Comparison of ENCODE assay signal across 10 mouse cellular contexts in genomic region chr2:71898335-71898856, GRCm38 (mm10). TPM values are rescaled to one million over a fixed set of nuclear protein-coding genes. Genes with fewer than 3 reads are reported as not detected.
DNase-seq lines count a peak whose midpoint lies in the region; ATAC-seq lines count a peak whose summit lies in the region.
"Had no signal": no experiment of that assay in that cellular context is flagged by ENCODE, and none has a peak within 500 bp of the region (broad histone marks: within the 10 kb centered on the region; RNA-seq: fewer than 3 reads in every experiment).

No protein-coding gene starts in this region.

- H3K27me3 ChIP-seq in heart, embryonic 12.5 days (replicated peaks), result no peaks in the 10 kb centered on the region
- H3K27me3 ChIP-seq in forebrain, embryonic 12.5 days, result no peaks in the 10 kb centered on the region
- H3K27me3 ChIP-seq: hindbrain, embryonic 15.5 days had no signal

- no peak overlapping the region for H3K9ac ChIP-seq in heart, embryonic 12.5 days
- H3K9ac ChIP-seq in forebrain, embryonic 12.5 days, result no peak overlapping the region
- H3K9ac ChIP-seq: hindbrain, embryonic 15.5 days had no signal

- H3K27ac ChIP-seq in heart, embryonic 12.5 days (ENCODE audit: poor library complexity, severe bottlenecking), result no peak overlapping the region
- no peak overlapping the region for H3K27ac ChIP-seq in forebrain, embryonic 12.5 days
- H3K27ac ChIP-seq: hindbrain, embryonic 15.5 days had no signal

- no peak overlapping the region for H3K4me3 ChIP-seq in heart, embryonic 12.5 days
- H3K4me3 ChIP-seq in forebrain, embryonic 12.5 days (replicated peaks), result no peak overlapping the region
- H3K4me3 ChIP-seq: hindbrain, embryonic 15.5 days; myocyte had no signal

- peak; percentile 76 for DNase-seq in heart, adult 11 months
- peak; percentile 61 to 68 for DNase-seq in right cerebral cortex, adult 2 months (ENCODE audit: low spot score in 2 of 2)
- DNase-seq in right cerebral cortex, postnatal 14 days, result no peak
- peak; percentile 14 for DNase-seq in c-Kit-positive CD71-positive TER-119-negative erythroid progenitor cells, embryonic 14.5 days (ENCODE audit: low read depth)
- peak; percentile 52 for DNase-seq in heart, postnatal 4 days
- DNase-seq in lung, postnatal 25 days (ENCODE audit: low spot score), result peak; percentile 35

- no peaks in the 10 kb centered on the region for H3K9me3 ChIP-seq in heart, embryonic 12.5 days (replicated peaks)
- no peaks in the 10 kb centered on the region for H3K9me3 ChIP-seq in forebrain, embryonic 12.5 days
- H3K9me3 ChIP-seq: hindbrain, embryonic 15.5 days had no signal

- ATAC-seq in heart, embryonic 12.5 days (ENCODE audit: insufficient number of reproducible peaks, low FRiP score), result no peak
- no peak for ATAC-seq in forebrain, embryonic 12.5 days (ENCODE audit: low FRiP score)

- H3K4me1 ChIP-seq in heart, embryonic 12.5 days (replicated peaks), result peaks cover 12% of the 10 kb centered on the region
- H3K4me1 ChIP-seq in forebrain, embryonic 12.5 days, result peaks cover 8% of the 10 kb centered on the region; the same call in 1 of the 2 replicates
- H3K4me1 ChIP-seq: hindbrain, embryonic 15.5 days had no signal

- H3K36me3 ChIP-seq in heart, embryonic 12.5 days, result peaks cover 26% of the 10 kb centered on the region
- H3K36me3 ChIP-seq in forebrain, embryonic 12.5 days (replicated peaks), result peaks cover 9% of the 10 kb centered on the region
- H3K36me3 ChIP-seq: hindbrain, embryonic 15.5 days had no signal

- 54% methylated on average over 8 of the region's 8 CpGs for WGBS in heart, embryonic 12.5 days
- 57% methylated on average over 8 of the region's 8 CpGs for WGBS in forebrain, embryonic 12.5 days

- H3K4me2 ChIP-seq in heart, embryonic 12.5 days, result no peak overlapping the region
- no peak overlapping the region for H3K4me2 ChIP-seq in forebrain, embryonic 12.5 days
- H3K4me2 ChIP-seq: hindbrain, embryonic 15.5 days had no signal

RNA-seq across cellular contexts. Expression of gene Pdk1, which starts 25.4 kb away (rescaled TPM):
- polyA plus RNA-seq in heart, embryonic 12.5 days (2016; fragmentation: Nextera tagmentation; extraction: Ambion mirVana), result 108 and 116 TPM in 2 replicates
- total RNA-seq in heart, postnatal 4 days (2021), result 100 to 1,000 TPM; 129 to 138 TPM
- 26.9 and 30.5 TPM in 2 replicates for polyA plus RNA-seq in forebrain, embryonic 12.5 days (2016; fragmentation: Nextera tagmentation; extraction: Ambion mirVana)
